Mouse (Mus musculus) liver, embryonic 14.5 days (tissue): ENCODE data around the gene Lekr1. TPM values are rescaled to one million over a fixed set of nuclear protein-coding genes. Genes with fewer than 3 reads are reported as not detected.

Experiments used
- ATAC-seq: fragments of 200-750 bp; cut with Nextera tagmentation; 2 replicates; pipeline ENCODE4 v1.8.0; 2017; ENCODE audit warnings: moderate number of reproducible peaks, mild to moderate bottlenecking, moderate library complexity; ENCODE audit not compliant: insufficient read depth
- DNase-seq, 3 experiments: peaks; one replicate each; pipeline ENCODE4 v3.0.0-alpha.2; 2012 to 2013; ENCODE audit warnings: low read depth in 3 of 3, low spot score in 3 of 3
- H3K27ac ChIP-seq: fragments of 300-500 bp; sonication (generic); 2 replicates; pipeline ENCODE4 v1.5.1; 2014; ENCODE audit warnings: moderate library complexity, mild to moderate bottlenecking, control low read depth, inconsistent platforms
- H3K27me3 ChIP-seq: fragments of 300-500 bp; sonication (generic); 2 replicates; pipeline ENCODE4 v1.6.1; 2014; ENCODE audit warnings: mild to moderate bottlenecking, low read length, moderate library complexity; ENCODE audit not compliant: control insufficient read depth, insufficient read depth
- H3K36me3 ChIP-seq: fragments of 300-500 bp; sonication (generic); replicated peaks from 2 replicates; pipeline ENCODE4 v1.6.1; 2014; ENCODE audit warnings: low read depth; ENCODE audit not compliant: control insufficient read depth, insufficient read depth
- H3K4me1 ChIP-seq, 2 experiments: fragments of 200-500 bp in 1 of 2; fragments of 300-500 bp in 1 of 2; sonication (generic) in 1 of 2; replicated peaks; 2 replicates each; pipeline ENCODE4 v1.6.1; 2012 to 2014; ENCODE audit warnings: antibody characterized with exemption in 1 of 2, inconsistent platforms in 1 of 2, low read length in 1 of 2; ENCODE audit not compliant: control insufficient read depth in 2 of 2, insufficient read depth in 2 of 2
- H3K4me2 ChIP-seq: fragments of 300-500 bp; sonication (generic); 2 replicates; pipeline ENCODE4 v1.6.1; 2014; ENCODE audit warnings: low read depth, mild to moderate bottlenecking, control low read depth, moderate library complexity
- H3K4me3 ChIP-seq, 2 experiments: fragments of 200-500 bp in 1 of 2; fragments of 300-500 bp in 1 of 2; sonication (generic) in 1 of 2; 2 replicates each; pipeline ENCODE4 v1.5.1; 2012 to 2014; ENCODE audit warnings: low read depth in 2 of 2, low read length in 2 of 2, mild to moderate bottlenecking in 2 of 2, control low read depth in 1 of 2, inconsistent platforms in 1 of 2, moderate library complexity in 1 of 2; ENCODE audit not compliant: insufficient read depth in 1 of 2
- H3K9ac ChIP-seq: fragments of 300-500 bp; sonication (generic); replicated peaks from 2 replicates; pipeline ENCODE4 v1.6.1; 2014; ENCODE audit warnings: mild to moderate bottlenecking, control low read depth, moderate library complexity
- H3K9me3 ChIP-seq: fragments of 300-500 bp; sonication (generic); 2 replicates; pipeline ENCODE4 v1.6.1; 2016; ENCODE audit warnings: low read length, mixed read lengths; ENCODE audit not compliant: control insufficient read depth
- CTCF ChIP-seq: IDR thresholded peaks from 2 replicates; pipeline ENCODE4 v1.5.1; 2016; ENCODE audit warnings: antibody characterized with exemption, low read depth, control low read depth
- EP300 ChIP-seq: IDR thresholded peaks from 2 replicates; pipeline ENCODE4 v1.6.1; 2016; ENCODE audit warnings: antibody characterized with exemption, low read depth
- WGBS: fragments of 180-500 bp; shearing (Covaris S2); extraction: QIAGEN DNeasy Blood & Tissue Kit; methylation state at CpG from one replicate; pipeline ENCODE4 v1.1.7; 2014; ENCODE audit not compliant: insufficient replicate concordance; 5-methylcytosine and 5-hydroxymethylcytosine counted together
- polyA plus RNA-seq, 2 experiments: library from polyadenylated mRNA; depleted of rRNA in 1 of 2; stranded (reverse) in 1 of 2; unstranded in 1 of 2; fragments of >200 nt; fragmentation: Nextera tagmentation in 1 of 2; extraction: Ambion mirVana in 1 of 2; gene quantifications; 2 replicates each; pipeline versions ENCODE4 v1.2.1 to v1.2.3; 2012 to 2014

Gene Lekr1
- polyA plus RNA-seq, 2 experiments = 0.48 to 0.96 TPM

DNA sequence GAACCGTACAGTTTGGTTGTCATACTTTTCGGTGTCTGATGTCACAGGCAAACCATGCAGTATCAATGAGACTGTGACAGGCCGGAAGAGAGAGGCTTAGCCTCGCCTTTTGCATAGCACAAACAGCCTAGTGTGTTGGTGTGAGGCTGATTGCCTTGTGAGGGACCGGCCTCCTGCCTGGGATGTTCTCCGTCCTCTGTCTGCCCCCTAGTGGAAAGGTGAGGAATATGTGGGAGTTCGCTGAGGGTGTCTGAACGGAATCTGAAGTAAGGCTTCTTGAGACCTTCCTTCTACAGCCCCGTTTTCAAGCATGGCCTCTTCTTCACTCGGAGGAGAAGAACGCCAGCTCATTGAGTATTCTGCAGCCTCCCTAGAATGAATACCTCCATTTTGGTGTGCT is 197.3 kb downstream of the Lekr1 start:
- TF ChIP-seq CTCF (peak; percentile 92), EP300 (no peak)
- 6% methylated on average over 11 of the region's 11 CpGs for WGBS

DNA sequence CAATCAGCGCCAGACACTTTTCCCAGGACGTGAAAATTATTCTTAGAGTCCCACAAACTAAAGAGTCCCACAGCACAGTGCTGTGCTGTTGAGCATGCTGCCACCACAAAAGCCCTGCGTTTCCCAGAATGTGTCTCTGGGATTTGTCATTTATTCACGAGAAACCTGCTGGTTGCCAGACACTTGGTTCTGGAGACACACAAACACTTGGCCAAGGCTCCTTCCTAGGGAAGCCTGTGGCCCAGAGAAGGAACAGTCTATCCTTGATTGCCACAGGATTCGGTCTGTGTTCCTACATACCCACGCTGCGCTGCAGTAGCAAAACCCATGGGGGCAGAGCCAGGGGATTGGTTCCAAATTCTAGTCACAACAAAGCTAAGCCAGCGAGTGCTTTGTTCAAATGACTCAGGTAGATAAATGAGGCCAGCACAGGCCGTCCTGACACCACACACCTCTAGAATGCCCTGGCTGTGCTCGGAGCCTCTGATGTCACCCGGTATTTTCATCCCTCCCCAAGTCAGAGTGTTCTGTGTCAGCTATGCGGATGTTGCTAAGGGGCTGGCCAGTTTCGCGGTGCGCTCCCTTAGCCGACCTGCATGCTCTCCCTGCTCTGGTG is 197.8 kb downstream of the Lekr1 start:
- ATAC-seq (no peak), DNase-seq (no peak)
- no peak overlapping the region for H3K4me3 ChIP-seq
- H3K9me3 ChIP-seq = no peaks in the 10 kb centered on the region
- peaks cover 0 to 4% of the 10 kb centered on the region in 2 experiments; a peak in 2 of 4 replicates for H3K4me1 ChIP-seq
- H3K36me3 ChIP-seq = no peaks in the 10 kb centered on the region
- no peak for TF ChIP-seq EP300
- no peak for TF ChIP-seq CTCF
- 53% methylated on average over 16 of the region's 16 CpGs for WGBS
- H3K27me3 ChIP-seq = no peaks in the 10 kb centered on the region; the same call in 1 of the 2 replicates
- no peak overlapping the region for H3K27ac ChIP-seq
- H3K4me2 ChIP-seq = no peak overlapping the region
- H3K9ac ChIP-seq = no peak overlapping the region

More for the DNA sequence above, 197.3 kb downstream of the Lekr1 start:
- no peaks in the 10 kb centered on the region for H3K36me3 ChIP-seq
- no peak overlapping the region for H3K9ac ChIP-seq
- no peak overlapping the region for H3K27ac ChIP-seq
- H3K4me2 ChIP-seq = no peak overlapping the region
- ATAC-seq (peak; percentile 35; the same call in 1 of the 2 replicates), DNase-seq (peak; percentile 26 to 31 (median 26))
- no peaks in the 10 kb centered on the region; the same call in 1 of the 2 replicates for H3K27me3 ChIP-seq
- H3K9me3 ChIP-seq = no peaks in the 10 kb centered on the region
- H3K4me1 ChIP-seq = peaks cover 0 to 6% of the 10 kb centered on the region in 2 experiments; a peak in 2 of 4 replicates
- H3K4me3 ChIP-seq = no peak overlapping the region

DNA sequence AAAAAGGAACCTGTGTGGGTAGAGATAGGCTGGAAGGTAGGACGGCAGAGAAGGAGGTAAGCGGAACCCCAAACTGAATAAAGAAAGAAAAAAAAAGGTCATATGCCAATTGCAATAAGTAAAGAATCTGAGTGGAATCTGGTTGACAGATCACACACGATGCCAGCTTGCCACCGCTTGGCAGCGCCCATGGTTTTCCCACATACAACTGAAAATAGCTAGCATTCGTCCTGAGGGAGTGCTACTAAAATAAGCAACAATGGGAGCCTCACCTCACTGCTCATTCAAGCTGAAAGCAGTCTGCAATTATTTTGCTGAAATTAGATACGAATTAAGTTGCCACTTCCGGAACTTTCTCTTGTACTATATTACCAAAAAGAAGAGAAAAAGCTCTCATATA is 202.9 kb downstream of the Lekr1 start:
- no peak for TF ChIP-seq EP300
- TF ChIP-seq CTCF = no peak
- Histone ChIP-seq H3K36me3 (no peaks in the 10 kb centered on the region), H3K9ac (no peak overlapping the region), H3K4me1 (no peaks in the 10 kb centered on the region; a peak in 1 of 4 replicates), H3K4me2 (no peak overlapping the region), H3K27me3 (no peaks in the 10 kb centered on the region; the same call in 1 of the 2 replicates), H3K27ac (no peak overlapping the region), H3K4me3 (no peak overlapping the region), H3K9me3 (no peaks in the 10 kb centered on the region)
- WGBS = 74% methylated on average over 8 of the region's 8 CpGs
- DNase-seq = no peak
- no peak for ATAC-seq

DNA sequence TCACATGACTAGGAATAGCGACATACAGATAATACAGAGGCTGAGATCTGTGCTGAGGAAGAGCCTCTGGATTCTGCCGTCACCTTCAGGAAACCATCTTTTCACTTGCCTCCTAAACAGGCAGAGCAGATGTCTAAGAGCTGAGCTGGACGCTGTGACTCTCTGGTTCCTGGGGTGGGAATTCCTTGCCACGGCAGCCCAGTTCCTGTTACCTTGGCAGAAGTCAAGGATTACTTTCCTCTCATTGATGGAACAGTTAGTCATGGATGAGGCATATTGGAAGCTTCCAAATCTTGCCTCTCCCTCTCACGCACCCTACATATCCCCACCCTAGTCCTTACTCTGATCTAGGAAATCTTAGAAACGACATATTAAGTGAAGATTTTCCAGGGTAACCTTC is 203.7 kb downstream of the Lekr1 start:
- TF ChIP-seq EP300 = no peak
- TF ChIP-seq CTCF = no peak
- 51% methylated on average over 6 of the region's 6 CpGs for WGBS
- no peaks in the 10 kb centered on the region for H3K9me3 ChIP-seq

DNA sequence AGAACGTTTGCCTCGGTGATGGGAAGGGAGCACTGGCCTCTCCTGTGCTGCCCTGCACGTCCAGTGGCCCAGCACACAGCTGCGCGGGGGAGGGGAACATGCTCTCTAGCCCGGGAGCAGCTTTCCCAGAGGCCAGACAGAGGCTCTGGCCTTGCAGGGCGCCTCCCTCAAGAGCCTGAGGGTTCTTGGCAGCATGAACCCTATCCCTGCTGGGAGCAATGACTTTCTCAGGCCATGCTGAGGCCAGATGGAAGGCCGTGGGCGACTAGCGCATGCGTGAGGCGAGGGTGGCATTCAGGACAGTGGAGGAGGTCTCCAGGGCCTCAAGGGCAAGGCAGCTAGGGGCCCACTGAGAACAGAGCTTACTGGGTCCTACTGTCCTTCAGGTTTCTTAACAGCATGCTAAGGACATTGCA is 205.2 kb downstream of the Lekr1 start:
- TF ChIP-seq EP300 (no peak), CTCF (no peak)
- Histone ChIP-seq H3K27me3 (no peaks in the 10 kb centered on the region), H3K9me3 (no peaks in the 10 kb centered on the region), H3K27ac (no peak overlapping the region), H3K4me1 (no peaks in the 10 kb centered on the region; a peak in 1 of 4 replicates), H3K4me3 (no peak overlapping the region), H3K4me2 (no peak overlapping the region), H3K36me3 (no peaks in the 10 kb centered on the region), H3K9ac (no peak overlapping the region)
- DNase-seq = no peak
- WGBS = 31% methylated on average over 12 of the region's 12 CpGs
- no peak for ATAC-seq

More for the DNA sequence above, 203.7 kb downstream of the Lekr1 start:
- no peak overlapping the region for H3K4me3 ChIP-seq
- no peaks in the 10 kb centered on the region; a peak in 1 of 4 replicates for H3K4me1 ChIP-seq
- ATAC-seq (no peak), DNase-seq (no peak)
- no peak overlapping the region for H3K9ac ChIP-seq
- H3K27me3 ChIP-seq = no peaks in the 10 kb centered on the region
- H3K27ac ChIP-seq = no peak overlapping the region
- no peak overlapping the region for H3K4me2 ChIP-seq
- H3K36me3 ChIP-seq = no peaks in the 10 kb centered on the region
